Mouse (Mus musculus): ENCODE measurements around the gene Ccser1.

The Ccser1 gene

GRCm38 (mm10) chr6:61300441-61300840 is 120.3 kb downstream of the Ccser1 start:
- DNase-seq = no peak

GRCm38 (mm10) chr6:61300975-61301374 is 120.9 kb downstream of the Ccser1 start:
- DNase-seq = no peak

- no peak for DNase-seq
Observed at GRCm38 (mm10) chr6:61301631-61302030, 121.5 kb downstream of the Ccser1 start.

- DNase-seq = peak; percentile 19
Observed at GRCm38 (mm10) chr6:61311324-61312091, 131.4 kb downstream of the Ccser1 start.

GRCm38 (mm10) chr6:61315884-61316601 is 135.9 kb downstream of the Ccser1 start:
- DNase-seq = peak; percentile 30

- DNase-seq = no peak
Observed at GRCm38 (mm10) chr6:61320842-61321241, 140.7 kb downstream of the Ccser1 start.

GRCm38 (mm10) chr6:61322328-61322727 is 142.2 kb downstream of the Ccser1 start:
- DNase-seq = no peak

- peak; percentile 54 for DNase-seq
Observed at GRCm38 (mm10) chr6:61326131-61326530, 146.0 kb downstream of the Ccser1 start.

GRCm38 (mm10) chr6:61328981-61329380 is 148.9 kb downstream of the Ccser1 start:
- no peak for DNase-seq

GRCm38 (mm10) chr6:61329593-61330540 is 149.7 kb downstream of the Ccser1 start:
- no peak for DNase-seq

- no peak for DNase-seq
Observed at GRCm38 (mm10) chr6:61334466-61334865, 154.3 kb downstream of the Ccser1 start.

- DNase-seq = no peak
Observed at GRCm38 (mm10) chr6:61347045-61347838, 167.1 kb downstream of the Ccser1 start.

- no peak for DNase-seq
Observed at GRCm38 (mm10) chr6:61363722-61364121, 183.6 kb downstream of the Ccser1 start.

GRCm38 (mm10) chr6:61382526-61382925 is 202.4 kb downstream of the Ccser1 start:
- no peak for DNase-seq

- DNase-seq = no peak
Observed at GRCm38 (mm10) chr6:61382991-61383390, 202.9 kb downstream of the Ccser1 start.

- no peak for DNase-seq
Observed at GRCm38 (mm10) chr6:61387046-61387445, 206.9 kb downstream of the Ccser1 start.

GRCm38 (mm10) chr6:61427490-61427889 is 247.4 kb downstream of the Ccser1 start:
- no peak for DNase-seq

GRCm38 (mm10) chr6:61430881-61431725 is 251.0 kb downstream of the Ccser1 start:
- no peak for DNase-seq

GRCm38 (mm10) chr6:61431726-61431984 is 251.5 kb downstream of the Ccser1 start:
- no peak for DNase-seq

GRCm38 (mm10) chr6:61432167-61432566 is 252.0 kb downstream of the Ccser1 start:
- DNase-seq = no peak

GRCm38 (mm10) chr6:61432703-61433102 is 252.6 kb downstream of the Ccser1 start:
- DNase-seq = no peak

- no peak for DNase-seq
Observed at GRCm38 (mm10) chr6:61438165-61438564, 258.0 kb downstream of the Ccser1 start.

All from thymus, postnatal 14 days (tissue).